Mouse (Mus musculus) leukemia stem cell, adult 10-12 weeks (primary cell): Measurements from ENCODE around the gene Ubtd1. TPM values are rescaled to one million over a fixed set of nuclear protein-coding genes. Genes with fewer than 3 reads are reported as not detected.

Experiments used
- polyA plus RNA-seq: library from polyadenylated mRNA; stranded (reverse); fragments of >175 nt; gene quantifications from 2 replicates; pipeline ENCODE4 v1.2.3, GENCODE M21; 2012; ENCODE audit warnings: low replicate concordance

Gene Ubtd1
- 6.3 and 8.7 TPM in 2 replicates for polyA plus RNA-seq

GRCm38 (mm10) chr19:41981595-41981927 lies at the start of gene Ubtd1:
Gene Ubtd1 (plus strand): TSS chr19:41981763.

DNA sequence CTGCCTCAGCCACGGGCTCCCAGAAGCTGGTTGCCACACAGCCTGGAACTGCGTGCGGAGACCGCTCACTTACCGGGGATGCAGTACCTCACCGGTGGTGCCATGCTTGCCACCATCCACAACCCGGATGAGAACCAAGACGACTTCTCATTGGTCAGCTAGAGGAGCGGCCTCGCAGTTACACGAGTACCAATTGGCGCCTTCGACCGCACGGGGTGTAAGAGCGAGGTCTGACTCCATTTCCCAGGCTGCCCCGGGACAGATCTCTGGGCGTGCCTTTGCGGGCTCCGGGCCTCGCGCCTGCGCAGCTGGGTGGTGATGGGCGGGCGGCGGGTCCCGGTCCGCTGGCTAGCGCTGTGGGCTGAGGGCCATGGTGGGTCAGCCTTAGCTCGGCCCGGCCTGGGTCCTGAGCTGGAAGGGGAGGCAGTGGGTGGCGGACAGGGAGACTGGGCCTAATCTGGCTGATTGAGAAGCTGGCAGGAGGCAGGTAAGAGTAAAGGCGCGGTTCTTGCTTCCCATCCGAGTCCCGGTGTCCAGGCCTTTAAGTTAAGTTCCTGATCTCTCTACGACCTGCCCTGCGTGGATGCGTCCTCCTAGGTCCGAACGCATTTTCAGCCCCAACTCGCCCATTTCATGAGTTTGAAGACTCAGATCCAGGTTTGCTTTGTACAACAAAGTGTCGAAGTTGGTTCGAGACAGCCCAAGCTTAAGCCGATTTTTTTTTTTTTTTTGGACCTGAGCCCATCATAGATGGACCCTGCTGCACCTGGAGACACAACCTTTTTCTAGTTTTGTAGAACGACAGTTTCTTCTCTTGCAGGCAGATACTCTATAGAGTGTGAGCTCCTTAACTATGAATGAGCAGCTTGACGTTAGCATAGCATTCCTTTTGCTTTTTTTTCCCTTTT lies 48.1 kb upstream of the Ubtd1 start, which contains the start of the genes Exosc1 and Zdhhc16:
Gene Exosc1 (minus strand): TSS at position 245 of the 908 bp plus-strand sequence.
Gene Zdhhc16 (plus strand): TSS at position 302 of the 908 bp plus-strand sequence.

DNA sequence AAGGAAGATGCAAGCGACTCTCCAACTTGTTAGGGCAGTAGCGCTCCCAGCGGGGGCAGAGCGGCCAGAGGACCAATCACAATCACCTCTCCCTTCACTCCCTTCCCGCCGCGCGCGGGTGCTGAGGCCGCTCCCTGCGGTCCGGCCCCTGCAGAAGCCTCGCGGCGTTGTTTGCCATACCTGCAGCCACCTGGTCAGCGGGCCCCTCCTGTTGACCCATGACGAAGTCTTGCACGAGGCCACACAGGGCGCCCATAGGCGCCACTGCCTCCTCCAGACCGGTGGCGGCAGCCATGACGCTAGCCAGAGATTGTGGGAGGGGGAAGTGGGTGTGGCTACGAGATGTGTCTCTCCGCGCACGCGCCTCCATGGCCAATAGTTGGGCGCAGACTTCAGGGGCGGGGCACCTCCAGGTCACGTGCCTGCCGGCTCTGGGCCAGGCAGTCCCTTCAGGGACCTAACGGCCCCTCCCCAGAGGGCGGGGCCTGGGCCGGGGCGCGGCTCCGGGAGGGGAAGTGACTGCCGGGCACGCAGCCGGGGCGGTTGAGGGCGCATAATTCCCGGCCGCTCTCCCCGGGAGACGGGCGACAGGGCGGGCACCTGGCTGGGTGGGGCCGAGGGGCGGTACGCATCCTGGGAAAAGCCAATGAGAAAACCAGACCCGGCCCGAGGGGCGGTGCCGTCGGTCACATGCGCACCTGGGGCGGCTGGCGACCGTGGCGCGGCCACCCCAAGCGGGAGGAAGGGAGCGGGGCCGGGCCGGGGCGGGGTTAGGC lies 556 bp upstream of the Ubtd1 start, which contains the start of gene Mms19:
Gene Mms19 (minus strand): TSS at position 339 of the 776 bp plus-strand sequence.

GRCm38 (mm10) chr19:42035456-42036248 lies 54.1 kb downstream of the Ubtd1 start, which contains the start of gene Ankrd2:
Gene Ankrd2 (plus strand): TSS chr19:42036000.

DNA sequence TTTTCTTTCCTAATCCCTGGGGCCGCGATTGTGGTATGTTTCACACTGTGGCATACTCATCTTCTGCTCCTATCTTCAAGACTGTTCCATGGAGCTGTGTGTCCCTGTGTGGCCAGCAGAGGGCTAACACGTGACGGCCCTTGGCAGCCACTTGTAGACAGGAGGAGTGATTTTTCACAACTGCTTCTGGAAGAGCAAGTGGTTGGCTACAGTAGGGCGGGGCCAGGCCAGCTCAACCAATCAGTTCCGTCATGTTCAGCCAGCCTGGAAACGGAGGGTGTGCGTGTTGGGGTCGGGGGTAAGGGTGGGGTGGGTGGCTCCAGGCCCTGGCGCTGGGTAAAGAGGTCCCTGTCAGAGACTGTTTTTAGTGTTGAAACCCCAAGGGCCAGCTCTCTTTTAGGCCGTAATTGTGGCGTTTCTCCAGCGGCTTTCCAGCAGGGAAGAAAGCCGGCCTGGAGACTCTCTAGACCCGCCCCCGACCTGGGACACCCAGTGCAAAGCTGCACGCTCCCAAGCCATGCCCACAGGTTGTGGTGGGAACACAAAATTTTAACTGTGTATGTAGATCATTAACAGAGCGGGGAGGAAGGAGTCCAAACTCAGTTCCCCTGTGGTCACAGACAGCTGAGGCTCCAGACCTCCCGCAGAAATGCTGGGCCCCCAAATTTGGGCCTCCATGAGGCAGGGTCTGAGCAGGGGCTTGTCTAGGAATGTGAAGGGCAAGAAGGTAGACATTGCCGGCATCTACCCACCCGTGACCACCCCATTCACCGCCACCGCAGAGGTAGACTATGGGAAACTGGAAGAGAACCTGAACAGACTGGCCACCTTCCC lies 63.9 kb downstream of the Ubtd1 start, which contains the start of gene Hoga1:
Gene Hoga1 (plus strand): TSS at position 342 of the 834 bp plus-strand sequence.

DNA sequence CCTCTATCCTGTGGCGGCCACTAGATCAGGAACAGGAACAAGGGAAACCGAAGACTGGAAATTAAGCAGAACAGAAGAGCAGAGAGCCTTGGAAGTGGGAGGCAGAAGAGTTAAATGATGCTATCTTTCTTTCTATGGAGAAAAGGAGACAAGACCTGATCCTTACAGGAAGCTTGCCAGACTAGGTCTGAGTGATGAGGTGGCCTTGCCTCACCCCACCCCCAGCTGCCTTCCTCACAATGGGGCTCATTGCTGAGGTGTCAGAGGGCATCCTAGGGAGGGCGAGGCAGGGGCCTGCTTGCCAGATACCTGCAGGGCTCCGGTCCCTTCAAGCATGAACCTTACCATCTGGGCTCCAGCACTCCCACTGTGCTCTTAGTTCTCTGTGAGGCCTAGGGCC lies 70.4 kb downstream of the Ubtd1 start, which contains the start of gene 4933411K16Rik:
Gene 4933411K16Rik (plus strand): TSS at position 301 of the 400 bp plus-strand sequence.

Other genes starting within 250 kb of the Ubtd1 start
- 0.07 TPM in 1 of 2 replicates, not detected in the other for gene Slit1, start 238.1 kb upstream of the Ubtd1 start, polyA plus RNA-seq
- gene Arhgap19, start 179.7 kb upstream of the Ubtd1 start, polyA plus RNA-seq: 2.7 and 3.8 TPM in 2 replicates
- 54.1 and 63.1 TPM in 2 replicates for gene Frat1, start 151.8 kb upstream of the Ubtd1 start, polyA plus RNA-seq
- gene Frat2, start 133.6 kb upstream of the Ubtd1 start, polyA plus RNA-seq: 22.1 and 29.2 TPM in 2 replicates
- 14.9 and 24.9 TPM in 2 replicates for gene Rrp12, start 85.6 kb upstream of the Ubtd1 start, polyA plus RNA-seq
- gene Pgam1, start 69.8 kb upstream of the Ubtd1 start, polyA plus RNA-seq: 45.6 and 62.6 TPM in 2 replicates
- gene Exosc1, start 48.3 kb upstream of the Ubtd1 start, polyA plus RNA-seq: 5.5 and 21.0 TPM in 2 replicates
- gene Zdhhc16, start 48.3 kb upstream of the Ubtd1 start, polyA plus RNA-seq: 20.4 and 33.6 TPM in 2 replicates
- 5.1 and 29.0 TPM in 2 replicates for gene Mms19, start 606 bp upstream of the Ubtd1 start, polyA plus RNA-seq
- 0.55 and 1.0 TPM in 2 replicates for gene Ankrd2, start 54.2 kb downstream of the Ubtd1 start, polyA plus RNA-seq
- not detected in 2 replicates for gene Hoga1, start 63.8 kb downstream of the Ubtd1 start, polyA plus RNA-seq
- gene 4933411K16Rik, start 70.5 kb downstream of the Ubtd1 start, polyA plus RNA-seq: not detected in 2 replicates
- 0.09 and 0.50 TPM in 2 replicates for gene Morn4, start 104.6 kb downstream of the Ubtd1 start, polyA plus RNA-seq
- gene Pi4k2a, start 108.7 kb downstream of the Ubtd1 start, polyA plus RNA-seq: 16.8 and 26.8 TPM in 2 replicates
- 4.4 and 14.3 TPM in 2 replicates for gene Avpi1, start 147.3 kb downstream of the Ubtd1 start, polyA plus RNA-seq
- gene Marveld1, start 165.6 kb downstream of the Ubtd1 start, polyA plus RNA-seq: 4.7 and 6.3 TPM in 2 replicates
- 14.8 and 15.6 TPM in 2 replicates for gene Zfyve27, start 182.2 kb downstream of the Ubtd1 start, polyA plus RNA-seq
- not detected in 2 replicates for gene Sfrp5, start 220.5 kb downstream of the Ubtd1 start, polyA plus RNA-seq